Mouse (Mus musculus) G1E (cell line): ENCODE measurements around the gene Tmem205.

ENCODE experiments used
- CTCF ChIP-seq: IDR thresholded peaks from 2 replicates; pipeline ENCODE4 v1.5.1; 2012; ENCODE audit warnings: low read depth, low read length, inconsistent platforms, mixed read lengths
- GATA1 ChIP-seq: IDR thresholded peaks from 2 replicates; pipeline ENCODE4 v1.6.1; 2012; ENCODE audit warnings: borderline replicate concordance, low read length, inconsistent platforms, mixed read lengths
- POLR2AphosphoS5 ChIP-seq: IDR thresholded peaks from 2 replicates; pipeline ENCODE4 v1.6.1; 2012; ENCODE audit warnings: low read depth, low read length, inconsistent platforms; ENCODE audit not compliant: insufficient replicate concordance
- TAL1 ChIP-seq: conservative IDR thresholded peaks from 2 replicates; pipeline ENCODE4 v1.6.1; 2012; ENCODE audit warnings: low read depth, low read length, inconsistent platforms, mixed read lengths

- no peak for TF ChIP-seq CTCF
- TF ChIP-seq TAL1, result no peak
- no peak for TF ChIP-seq GATA1
- no peak for TF ChIP-seq POLR2AphosphoS5
These were observed 1.9 kb downstream of the Tmem205 start for GRCm38 (mm10) chr9:21925506-21925905.
